Mouse (Mus musculus): ENCODE results near the gene Slc25a28. TPM values are rescaled to one million over a fixed set of nuclear protein-coding genes. Genes with fewer than 3 reads are reported as not detected.

Slc25a28 gene
- polyA plus RNA-seq, 1 experiment from 2014 or later, result 17.1 TPM

GRCm38 (mm10) chr19:43662176-43662967, 12.3 kb downstream of the Slc25a28 start:
- ATAC-seq (replicated peaks; ENCODE audit: low FRiP score, low read depth) (peak; percentile 79), DNase-seq (ENCODE audit: low spot score) (peak; percentile 85)
- no peaks in the 10 kb centered on the region for H3K4me1 ChIP-seq (replicated peaks; ENCODE audit: insufficient read depth, low read length)
- no peaks in the 10 kb centered on the region for H3K27me3 ChIP-seq (ENCODE audit: insufficient read depth, low read length)
- no peak overlapping the region for H3K4me3 ChIP-seq (replicated peaks; ENCODE audit: low read depth, low read length)
- no peaks in the 10 kb centered on the region for H3K9me3 ChIP-seq (replicated peaks; ENCODE audit: low read length)
- H3K4me2 ChIP-seq (ENCODE audit: low read length), result no peak overlapping the region
- no peak overlapping the region for H3K9ac ChIP-seq (ENCODE audit: low read depth, low read length)
- peak; percentile 66 for TF ChIP-seq CTCF (IDR thresholded peaks at IDR 0.05; ENCODE audit: low read depth)
- WGBS, result 38% methylated on average over 19 of the region's 19 CpGs
- H3K27ac ChIP-seq, result no peak overlapping the region
- peaks cover 16% of the 10 kb centered on the region; the same call in 1 of the 2 replicates for H3K36me3 ChIP-seq (ENCODE audit: insufficient read depth, low read length)

DNA sequence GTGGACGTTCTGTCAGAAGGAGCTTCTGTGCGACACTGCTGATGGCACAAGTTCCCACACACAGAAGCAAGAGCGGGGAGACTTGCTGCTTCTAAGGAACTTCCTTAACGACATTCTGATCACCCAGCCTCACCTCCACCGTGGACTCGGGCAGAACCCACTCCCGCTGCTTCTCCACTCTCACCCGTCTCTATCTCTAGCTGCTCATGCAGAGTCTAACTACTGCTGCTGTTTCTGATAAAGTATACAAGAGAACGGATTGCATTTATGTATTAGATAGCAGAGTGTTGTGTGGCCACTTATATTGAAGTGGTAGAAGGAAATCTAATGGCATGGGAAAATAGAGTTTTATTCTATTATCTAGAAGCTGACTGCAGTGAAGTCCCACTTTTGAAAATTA, 13.9 kb downstream of the Slc25a28 start:
- no peak overlapping the region for H3K4me2 ChIP-seq (ENCODE audit: low read length)
- peaks cover 16% of the 10 kb centered on the region; the same call in 1 of the 2 replicates for H3K36me3 ChIP-seq (ENCODE audit: insufficient read depth, low read length)
- 71% methylated on average over 9 of the region's 9 CpGs for whole genome bisulfite sequencing
- H3K27ac ChIP-seq, result no peak overlapping the region
- no peak for TF ChIP-seq CTCF (IDR thresholded peaks at IDR 0.05; ENCODE audit: low read depth)
- ATAC-seq (replicated peaks; ENCODE audit: low FRiP score, low read depth) (no peak), DNase-seq (ENCODE audit: low spot score) (no peak)
- no peaks in the 10 kb centered on the region for H3K4me1 ChIP-seq (replicated peaks; ENCODE audit: insufficient read depth, low read length)
- no peak overlapping the region for H3K4me3 ChIP-seq (replicated peaks; ENCODE audit: low read depth, low read length)
- no peak overlapping the region for H3K9ac ChIP-seq (ENCODE audit: low read depth, low read length)
- no peaks in the 10 kb centered on the region for H3K27me3 ChIP-seq (ENCODE audit: insufficient read depth, low read length)
- no peaks in the 10 kb centered on the region for H3K9me3 ChIP-seq (replicated peaks; ENCODE audit: low read length)

DNA sequence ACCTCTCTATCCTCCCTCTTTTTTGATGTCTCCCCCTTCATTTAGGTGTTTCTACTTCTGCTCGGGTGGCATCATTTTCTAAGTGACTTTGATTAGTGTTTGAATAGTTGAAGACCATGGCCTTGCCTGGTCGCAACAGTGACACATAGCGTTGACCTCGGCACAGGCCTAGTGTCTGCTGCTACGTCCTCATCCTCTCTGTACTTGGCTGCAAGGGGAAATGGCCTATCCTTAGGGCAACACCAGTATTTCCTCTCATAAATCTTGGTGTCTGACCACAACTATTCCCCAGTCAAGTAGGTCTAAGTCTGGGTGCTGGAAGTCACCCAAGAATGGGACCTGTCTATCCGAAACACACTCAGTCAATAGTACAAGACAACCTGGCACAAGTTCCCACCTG, 15.0 kb downstream of the Slc25a28 start:
- DNase-seq (ENCODE audit: low spot score), result no peak
- H3K9me3 ChIP-seq (replicated peaks; ENCODE audit: low read length), result no peaks in the 10 kb centered on the region

DNA sequence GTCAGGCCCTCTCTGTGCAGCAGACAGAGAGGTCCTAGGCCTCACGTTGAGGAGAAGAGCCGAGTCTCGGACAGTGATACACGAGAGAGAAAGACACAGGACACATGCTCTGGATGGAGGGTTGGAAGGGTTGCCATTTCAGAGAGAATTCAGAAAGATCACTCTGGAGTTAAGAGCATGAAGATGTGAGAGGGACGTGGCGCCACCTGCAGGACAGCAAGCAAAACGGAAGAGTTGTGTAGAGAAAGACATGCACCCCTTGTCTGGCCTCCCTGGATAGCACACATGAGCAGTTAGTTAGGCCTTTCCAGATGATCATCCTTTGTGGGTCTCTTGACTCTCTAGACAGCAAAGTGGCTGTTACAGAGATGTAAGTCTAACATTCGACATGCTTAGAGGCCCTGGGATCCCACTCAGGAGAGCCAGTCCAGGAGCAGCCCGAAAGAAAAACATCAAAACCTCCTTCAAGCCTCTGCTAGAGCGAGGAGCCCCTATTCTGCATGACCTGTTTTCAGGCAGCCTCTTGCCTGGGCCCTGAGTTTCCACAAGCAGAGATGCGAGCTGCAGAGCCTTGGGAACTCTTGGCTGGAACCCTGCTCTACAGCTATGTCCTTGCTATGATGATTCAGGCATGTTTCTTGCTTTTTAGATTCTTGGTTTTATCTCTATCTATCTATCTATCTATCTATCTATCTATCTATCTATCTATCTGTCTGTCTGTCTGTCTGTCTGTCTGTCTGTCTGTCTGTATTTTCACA, 18.8 kb downstream of the Slc25a28 start:
- Histone ChIP-seq H3K4me3 (replicated peaks; ENCODE audit: low read depth, low read length) (no peak overlapping the region), H3K9ac (ENCODE audit: low read depth, low read length) (no peak overlapping the region), H3K4me1 (replicated peaks; ENCODE audit: insufficient read depth, low read length) (peaks cover 5% of the 10 kb centered on the region; the same call in 1 of the 2 replicates), H3K4me2 (ENCODE audit: low read length) (no peak overlapping the region), H3K9me3 (replicated peaks; ENCODE audit: low read length) (no peaks in the 10 kb centered on the region), H3K27me3 (ENCODE audit: insufficient read depth, low read length) (no peaks in the 10 kb centered on the region; the same call in 1 of the 2 replicates), H3K27ac (no peak overlapping the region), H3K36me3 (ENCODE audit: insufficient read depth, low read length) (no peaks in the 10 kb centered on the region)
- WGBS, result 38% methylated on average over 11 of the region's 11 CpGs
- ATAC-seq (replicated peaks; ENCODE audit: low FRiP score, low read depth) (no peak), DNase-seq (ENCODE audit: low spot score) (peak; percentile 89)
- TF ChIP-seq CTCF (IDR thresholded peaks at IDR 0.05; ENCODE audit: low read depth), result peak; percentile 95

More for the DNA sequence above, 15.0 kb downstream of the Slc25a28 start:
- Histone ChIP-seq H3K4me1 (replicated peaks; ENCODE audit: insufficient read depth, low read length) (no peaks in the 10 kb centered on the region), H3K36me3 (ENCODE audit: insufficient read depth, low read length) (peaks cover 14% of the 10 kb centered on the region; the same call in 1 of the 2 replicates), H3K4me3 (replicated peaks; ENCODE audit: low read depth, low read length) (no peak overlapping the region), H3K27ac (no peak overlapping the region), H3K4me2 (ENCODE audit: low read length) (no peak overlapping the region), H3K27me3 (ENCODE audit: insufficient read depth, low read length) (no peaks in the 10 kb centered on the region), H3K9ac (ENCODE audit: low read depth, low read length) (no peak overlapping the region)
- 49% methylated on average over 6 of the region's 6 CpGs for WGBS
- TF ChIP-seq CTCF (IDR thresholded peaks at IDR 0.05; ENCODE audit: low read depth), result no peak
- no peak for ATAC-seq (replicated peaks; ENCODE audit: low FRiP score, low read depth)

- 34% methylated on average over 8 of the region's 8 CpGs for WGBS
- Histone ChIP-seq H3K4me2 (ENCODE audit: low read length) (no peak overlapping the region), H3K27me3 (ENCODE audit: insufficient read depth, low read length) (no peaks in the 10 kb centered on the region; the same call in 1 of the 2 replicates), H3K27ac (no peak overlapping the region), H3K9ac (ENCODE audit: low read depth, low read length) (no peak overlapping the region), H3K4me3 (replicated peaks; ENCODE audit: low read depth, low read length) (no peak overlapping the region), H3K4me1 (replicated peaks; ENCODE audit: insufficient read depth, low read length) (peaks cover 7% of the 10 kb centered on the region; the same call in 1 of the 2 replicates), H3K36me3 (ENCODE audit: insufficient read depth, low read length) (no peaks in the 10 kb centered on the region), H3K9me3 (replicated peaks; ENCODE audit: low read length) (no peaks in the 10 kb centered on the region)
- no peak for TF ChIP-seq CTCF (IDR thresholded peaks at IDR 0.05; ENCODE audit: low read depth)
- ATAC-seq (replicated peaks; ENCODE audit: low FRiP score, low read depth) (no peak), DNase-seq (ENCODE audit: low spot score) (peak; percentile 52)
Observed at GRCm38 (mm10) chr19:43651241-43651785, 23.4 kb downstream of the Slc25a28 start.

DNA sequence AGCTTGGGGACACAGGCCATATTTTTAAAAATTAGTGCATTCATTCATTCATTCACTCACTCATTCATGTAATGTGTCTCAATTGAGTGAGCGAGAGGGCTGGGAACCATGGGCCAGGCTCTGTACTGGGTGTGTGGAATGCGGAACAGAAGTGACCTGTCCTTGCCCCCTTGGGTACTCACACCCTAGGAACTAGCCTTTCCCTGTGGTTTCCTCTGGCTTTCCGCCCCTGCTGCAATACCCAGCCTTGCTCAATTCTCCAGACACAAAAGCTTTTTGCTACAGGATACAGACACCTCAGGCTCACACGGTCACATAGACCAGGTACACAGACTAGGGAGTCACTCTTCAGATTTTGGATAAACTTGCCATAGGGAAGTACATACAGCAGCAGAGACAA, 26.3 kb downstream of the Slc25a28 start:
- DNase-seq (ENCODE audit: low spot score) (no peak), ATAC-seq (replicated peaks; ENCODE audit: low FRiP score, low read depth) (no peak)
- Histone ChIP-seq H3K27me3 (ENCODE audit: insufficient read depth, low read length) (no peaks in the 10 kb centered on the region; the same call in 1 of the 2 replicates), H3K9me3 (replicated peaks; ENCODE audit: low read length) (no peaks in the 10 kb centered on the region), H3K27ac (no peak overlapping the region), H3K36me3 (ENCODE audit: insufficient read depth, low read length) (no peaks in the 10 kb centered on the region), H3K4me2 (ENCODE audit: low read length) (no peak overlapping the region), H3K4me1 (replicated peaks; ENCODE audit: insufficient read depth, low read length) (peaks cover 7% of the 10 kb centered on the region; the same call in 1 of the 2 replicates), H3K9ac (ENCODE audit: low read depth, low read length) (no peak overlapping the region), H3K4me3 (replicated peaks; ENCODE audit: low read depth, low read length) (no peak overlapping the region)
- 77% methylated on average over 4 of the region's 4 CpGs for WGBS
- TF ChIP-seq CTCF (IDR thresholded peaks at IDR 0.05; ENCODE audit: low read depth), result no peak
